Mouse (Mus musculus) hindbrain, embryonic 14.5 days (tissue): ENCODE measurements around the gene Gon4l. TPM values are rescaled to one million over a fixed set of nuclear protein-coding genes. Genes with fewer than 3 reads are reported as not detected.
"Not testable (repeated sequence)": the region's sequence is repeated elsewhere in the genome, so short reads cannot be mapped to it uniquely, and the experiment has no call there.

ENCODE experiments used
- ATAC-seq: fragments of 200-750 bp; cut with Nextera tagmentation; 2 replicates; pipeline ENCODE4 v1.8.0; 2017; ENCODE audit warnings: moderate number of reproducible peaks, mild to moderate bottlenecking, moderate TSS enrichment, moderate library complexity; ENCODE audit not compliant: low FRiP score
- DNase-seq: peaks from one replicate; pipeline ENCODE4 v3.0.0-alpha.2; 2015; ENCODE audit warnings: low spot score
- H3K27ac ChIP-seq: fragments of 300-500 bp; sonication (generic); 2 replicates; pipeline ENCODE4 v1.5.1; 2014; ENCODE audit warnings: mild to moderate bottlenecking, moderate library complexity
- H3K27me3 ChIP-seq: fragments of 300-500 bp; sonication (generic); 2 replicates; pipeline ENCODE4 v1.6.1; 2014; ENCODE audit warnings: mild to moderate bottlenecking, low read length, mixed read lengths; ENCODE audit not compliant: control insufficient read depth, insufficient read depth
- H3K36me3 ChIP-seq: fragments of 300-500 bp; sonication (generic); replicated peaks from 2 replicates; pipeline ENCODE4 v1.6.1; 2014; ENCODE audit not compliant: control insufficient read depth, insufficient read depth
- H3K4me1 ChIP-seq: fragments of 300-500 bp; sonication (generic); replicated peaks from 2 replicates; pipeline ENCODE4 v1.6.1; 2014; ENCODE audit warnings: antibody characterized with exemption, low read length, mixed read lengths; ENCODE audit not compliant: control insufficient read depth, insufficient read depth
- H3K4me2 ChIP-seq: fragments of 300-500 bp; sonication (generic); replicated peaks from 2 replicates; pipeline ENCODE4 v1.6.1; 2014; ENCODE audit warnings: mild to moderate bottlenecking, moderate library complexity
- H3K4me3 ChIP-seq: fragments of 300-500 bp; sonication (generic); replicated peaks from 2 replicates; pipeline ENCODE4 v1.5.1; 2014; ENCODE audit warnings: mild to moderate bottlenecking, low read length
- H3K9ac ChIP-seq: fragments of 300-500 bp; sonication (generic); 2 replicates; pipeline ENCODE4 v1.6.1; 2014
- H3K9me3 ChIP-seq: fragments of 300-500 bp; sonication (generic); 2 replicates; pipeline ENCODE4 v1.6.1; 2016; ENCODE audit warnings: low read length; ENCODE audit not compliant: control insufficient read depth
- WGBS: fragments of 180-500 bp; shearing (Covaris S2); extraction: QIAGEN DNeasy Blood & Tissue Kit; methylation state at CpG from one replicate; pipeline ENCODE4 v1.1.7; 2014; 5-methylcytosine and 5-hydroxymethylcytosine counted together
- polyA plus RNA-seq: library from polyadenylated mRNA; unstranded; fragments of >200 nt; fragmentation: Nextera tagmentation; extraction: Ambion mirVana; gene quantifications from 2 replicates; pipeline ENCODE4 v1.2.1, GENCODE M21; 2014

The Gon4l gene
- polyA plus RNA-seq, result 14.8 and 17.7 TPM in 2 replicates

GRCm38 (mm10) chr3:88834951-88835491, at the start of gene Gon4l:
Gene Gon4l, plus strand, starts transcription at chr3:88835231.
- peak within 1 kb of the TSS; percentile 46 for H3K4me2 ChIP-seq
- H3K27me3 ChIP-seq, H3K4me1 ChIP-seq, H3K9me3 ChIP-seq: not testable (repeated sequence)
- 3% methylated on average over 15 of the region's 39 CpGs for WGBS
- H3K4me3 ChIP-seq, result peak within 1 kb of the TSS; percentile 31
- DNase-seq (peak; percentile 47), ATAC-seq (peak; percentile 73)
- peak within 1 kb of the TSS; percentile 42 for H3K9ac ChIP-seq
- H3K27ac ChIP-seq, result peak within 1 kb of the TSS; percentile 87
- H3K36me3 ChIP-seq, result peaks cover 15% of the 10 kb centered on the region; the same call in 1 of the 2 replicates

- WGBS, result 76% methylated on average over 1 of the region's 4 CpGs
- not testable (repeated sequence) for H3K36me3 ChIP-seq
Measured at GRCm38 (mm10) chr3:88786323-88786722, 48.7 kb upstream of the Gon4l start.

GRCm38 (mm10) chr3:88786805-88787204, 48.2 kb upstream of the Gon4l start:
- H3K4me3 ChIP-seq, H3K9ac ChIP-seq, DNase-seq, H3K27ac ChIP-seq, ATAC-seq, H3K27me3 ChIP-seq, H3K4me1 ChIP-seq, H3K9me3 ChIP-seq, H3K4me2 ChIP-seq, H3K36me3 ChIP-seq: not testable (repeated sequence)
- no CpG with 5 or more reads among the region's 8 CpGs for WGBS

More at GRCm38 (mm10) chr3:88786323-88786722, 48.7 kb upstream of the Gon4l start:
- DNase-seq, ATAC-seq, H3K4me1 ChIP-seq, H3K4me3 ChIP-seq, H3K27ac ChIP-seq, H3K9me3 ChIP-seq, H3K4me2 ChIP-seq, H3K27me3 ChIP-seq, H3K9ac ChIP-seq: not testable (repeated sequence)

- WGBS, result no CpG with 5 or more reads among the region's 4 CpGs
- not testable (repeated sequence) for H3K27ac ChIP-seq, H3K9me3 ChIP-seq, H3K4me2 ChIP-seq, DNase-seq, H3K9ac ChIP-seq, H3K4me1 ChIP-seq, H3K36me3 ChIP-seq, H3K4me3 ChIP-seq, H3K27me3 ChIP-seq, ATAC-seq
Measured at GRCm38 (mm10) chr3:88788033-88788432, 47.0 kb upstream of the Gon4l start.

GRCm38 (mm10) chr3:88797507-88797906, 37.5 kb upstream of the Gon4l start:
- H3K4me1 ChIP-seq, ATAC-seq: not testable (repeated sequence)

GRCm38 (mm10) chr3:88803910-88804540, 31.0 kb upstream of the Gon4l start:
- H3K27me3 ChIP-seq, result no peaks in the 10 kb centered on the region
- H3K4me2 ChIP-seq, result no peak overlapping the region
- no peaks in the 10 kb centered on the region for H3K9me3 ChIP-seq
- no peak overlapping the region for H3K9ac ChIP-seq
- no peak overlapping the region for H3K27ac ChIP-seq
- peaks cover 24% of the 10 kb centered on the region for H3K36me3 ChIP-seq
- DNase-seq (no peak), ATAC-seq (no peak)
- WGBS, result 88% methylated on average over 5 of the region's 5 CpGs
- H3K4me1 ChIP-seq, result no peaks in the 10 kb centered on the region
- no peak overlapping the region for H3K4me3 ChIP-seq

More at GRCm38 (mm10) chr3:88797507-88797906, 37.5 kb upstream of the Gon4l start:
- not testable (repeated sequence) for H3K9me3 ChIP-seq, H3K36me3 ChIP-seq, H3K4me2 ChIP-seq, H3K4me3 ChIP-seq, DNase-seq, H3K27me3 ChIP-seq, H3K9ac ChIP-seq, H3K27ac ChIP-seq
- WGBS, result 95% methylated on average over 6 of the region's 6 CpGs

- 83% methylated on average over 1 of the region's 1 CpGs for WGBS
Measured at GRCm38 (mm10) chr3:88825710-88826109, 9.3 kb upstream of the Gon4l start.

GRCm38 (mm10) chr3:88827231-88827630, 7.8 kb upstream of the Gon4l start:
- no peak overlapping the region for H3K27ac ChIP-seq
- no peak overlapping the region for H3K4me2 ChIP-seq
- no peaks in the 10 kb centered on the region for H3K9me3 ChIP-seq
- peaks cover 24% of the 10 kb centered on the region for H3K36me3 ChIP-seq
- H3K9ac ChIP-seq, result no peak overlapping the region
- no peak for DNase-seq
- H3K4me1 ChIP-seq, result no peaks in the 10 kb centered on the region
- H3K27me3 ChIP-seq, result no peaks in the 10 kb centered on the region
- no peak for ATAC-seq
- 92% methylated on average over 9 of the region's 9 CpGs for WGBS
- no peak overlapping the region for H3K4me3 ChIP-seq

More at GRCm38 (mm10) chr3:88825710-88826109, 9.3 kb upstream of the Gon4l start:
- H3K4me2 ChIP-seq, result no peak overlapping the region
- no peaks in the 10 kb centered on the region for H3K9me3 ChIP-seq
- no peak overlapping the region for H3K27ac ChIP-seq
- no peak for ATAC-seq
- no peak overlapping the region for H3K4me3 ChIP-seq
- DNase-seq, result no peak
- H3K36me3 ChIP-seq, result peaks cover 29% of the 10 kb centered on the region
- no peaks in the 10 kb centered on the region for H3K27me3 ChIP-seq
- H3K4me1 ChIP-seq, result no peaks in the 10 kb centered on the region
- H3K9ac ChIP-seq, result no peak overlapping the region

- not testable (repeated sequence) for H3K4me1 ChIP-seq, H3K9me3 ChIP-seq, H3K36me3 ChIP-seq, H3K27me3 ChIP-seq
- Histone ChIP-seq H3K4me3 (peak overlapping the region; percentile 41), H3K4me2 (peak overlapping the region; percentile 48), H3K9ac (peak overlapping the region; percentile 73), H3K27ac (peak overlapping the region; percentile 92)
- ATAC-seq, result peak; percentile 81
- DNase-seq, result peak; percentile 70
- WGBS, result under 1% methylated on average over 19 of the region's 28 CpGs
Measured at GRCm38 (mm10) chr3:88831177-88832121, 3.6 kb upstream of the Gon4l start.
